Mouse (Mus musculus) frontal cortex, postnatal 10 days (tissue): ENCODE data around the gene Gfy.
"Not testable (repeated sequence)": the region's sequence is repeated elsewhere in the genome, so short reads cannot be mapped to it uniquely, and the experiment has no call there.

Experiments
- DNase-seq, 2 experiments: peaks; one replicate each; pipeline ENCODE4 v3.0.0; 2022; ENCODE audit warnings: low spot score in 2 of 2, mixed read lengths in 1 of 2

Gene Gfy

GRCm38 (mm10) chr7:45193871-45194785 is 14.8 kb upstream of the Gfy start:
- DNase-seq, result no peak

DNA sequence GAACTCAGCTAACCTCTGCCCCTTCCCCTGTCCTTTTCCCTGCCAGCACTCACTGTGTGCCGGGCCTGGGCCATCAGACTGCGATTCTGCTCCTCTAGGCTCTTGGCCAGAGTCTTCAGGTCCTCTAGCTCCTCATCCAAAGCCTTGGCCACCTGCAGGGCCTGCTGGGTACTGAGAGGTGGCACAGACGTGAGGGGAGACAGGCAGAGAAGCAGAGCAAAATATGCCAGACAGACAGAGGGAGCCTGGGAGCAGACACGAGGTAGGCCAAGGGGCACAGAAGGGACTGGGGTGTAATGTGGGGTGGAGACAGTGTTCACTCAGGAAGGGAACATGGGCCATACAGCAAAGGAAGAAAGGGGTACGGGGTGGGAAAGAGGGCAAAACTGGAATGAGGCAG is 14.0 kb upstream of the Gfy start:
- DNase-seq, result no peak

DNA sequence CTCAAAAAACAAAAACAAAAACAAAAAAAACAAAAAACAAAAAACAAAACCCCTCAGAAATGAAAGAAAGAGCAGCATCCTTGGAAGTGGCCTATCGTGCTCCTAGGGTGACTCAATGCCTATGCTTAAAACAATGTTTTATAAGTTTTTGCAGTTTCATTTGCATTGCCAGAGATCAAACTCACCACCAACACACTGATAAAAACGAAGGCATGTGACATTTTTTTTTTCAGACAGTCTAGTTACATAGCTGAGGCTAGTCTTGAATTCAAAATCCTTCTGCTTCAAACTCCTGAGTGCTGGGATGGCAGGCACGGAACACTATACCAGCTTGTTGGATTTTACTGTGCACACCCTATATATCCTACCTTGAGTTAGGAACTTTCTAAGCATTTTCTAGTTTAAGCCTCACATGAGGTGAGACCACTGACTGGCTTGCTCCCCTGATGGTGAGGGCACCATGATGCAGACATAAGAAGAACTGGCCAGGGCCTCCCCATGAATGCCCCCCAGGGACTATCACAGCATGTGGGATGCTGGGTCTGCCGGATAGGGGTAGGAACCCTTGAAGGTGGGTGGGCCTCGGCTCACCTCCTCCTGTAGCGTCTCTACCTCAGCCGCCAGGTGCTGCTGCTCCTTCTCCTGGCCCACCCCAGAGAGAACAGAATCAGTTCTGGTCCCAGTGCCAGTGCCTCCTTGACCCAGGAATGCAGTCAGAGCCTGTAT is 13.4 kb upstream of the Gfy start:
- DNase-seq, result no peak

DNA sequence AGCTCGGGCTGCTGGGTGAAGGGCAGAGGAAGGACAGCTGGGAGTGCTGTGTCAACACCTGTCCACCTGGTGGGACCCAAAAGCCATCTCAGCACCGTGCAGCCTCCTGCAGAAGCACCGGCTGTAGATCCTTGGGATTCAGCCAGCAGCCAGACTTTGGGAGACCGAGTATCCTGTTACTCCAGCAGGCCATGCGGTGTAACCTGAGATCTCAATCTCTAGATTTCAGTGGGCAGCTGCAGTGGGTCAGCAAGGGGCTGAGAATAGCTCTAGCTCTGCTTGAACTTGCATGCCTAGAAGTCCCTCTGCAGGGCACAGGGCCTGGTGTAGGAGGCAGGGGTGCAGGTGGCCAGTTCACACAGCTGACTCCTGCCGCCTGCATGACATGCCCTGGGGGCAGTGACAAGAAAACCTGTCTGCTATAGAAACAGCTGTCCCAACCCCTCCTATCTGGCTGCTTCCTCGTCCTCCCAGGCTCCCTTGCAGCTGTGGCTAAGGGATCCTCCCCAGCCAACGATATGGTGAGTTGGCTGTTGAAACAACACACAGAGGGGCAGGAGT is 12.5 kb upstream of the Gfy start:
- no peak for DNase-seq

GRCm38 (mm10) chr7:45191161-45191560 is 11.8 kb upstream of the Gfy start:
- DNase-seq, result no peak

DNA sequence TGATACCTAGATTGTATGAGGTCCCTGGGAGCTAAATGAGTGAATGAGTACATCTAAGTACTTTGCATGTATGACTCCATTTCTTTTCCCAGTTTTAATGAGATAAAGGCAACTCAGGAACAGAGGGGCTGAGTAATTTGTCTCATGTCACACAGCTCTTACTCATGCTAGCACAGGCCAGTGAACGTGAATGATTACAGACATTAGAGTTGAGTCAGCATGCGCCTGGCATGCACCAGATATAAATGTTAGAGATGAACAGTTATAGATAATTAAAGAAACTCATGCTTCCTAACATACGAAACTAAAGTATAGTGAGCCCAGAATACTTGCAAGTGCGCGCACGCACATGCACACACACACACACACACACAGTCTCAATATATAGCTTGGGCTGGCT is 10.8 kb upstream of the Gfy start:
- no peak for DNase-seq

DNA sequence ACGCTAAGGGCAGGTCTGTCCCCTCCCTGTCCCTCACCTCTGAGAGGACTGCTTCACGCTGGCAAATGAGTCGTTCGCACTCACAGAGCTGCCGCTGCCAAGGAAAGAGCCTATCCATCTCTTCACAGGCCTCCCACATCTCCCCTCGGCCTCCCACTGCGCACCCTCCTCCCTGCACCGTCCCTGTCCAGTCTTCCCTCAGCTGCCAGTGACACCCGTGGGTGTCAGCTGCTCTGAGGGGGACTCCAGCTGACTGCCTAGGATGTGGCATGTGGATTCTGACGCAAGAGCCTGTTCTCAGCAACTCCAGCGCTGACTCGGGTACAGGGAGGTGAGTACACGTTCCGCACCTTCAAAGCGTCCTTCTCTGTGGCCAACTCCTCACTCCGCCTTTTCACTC is 10.2 kb upstream of the Gfy start:
- DNase-seq, result no peak

GRCm38 (mm10) chr7:45185921-45186320 is 6.6 kb upstream of the Gfy start:
- no peak for DNase-seq

DNA sequence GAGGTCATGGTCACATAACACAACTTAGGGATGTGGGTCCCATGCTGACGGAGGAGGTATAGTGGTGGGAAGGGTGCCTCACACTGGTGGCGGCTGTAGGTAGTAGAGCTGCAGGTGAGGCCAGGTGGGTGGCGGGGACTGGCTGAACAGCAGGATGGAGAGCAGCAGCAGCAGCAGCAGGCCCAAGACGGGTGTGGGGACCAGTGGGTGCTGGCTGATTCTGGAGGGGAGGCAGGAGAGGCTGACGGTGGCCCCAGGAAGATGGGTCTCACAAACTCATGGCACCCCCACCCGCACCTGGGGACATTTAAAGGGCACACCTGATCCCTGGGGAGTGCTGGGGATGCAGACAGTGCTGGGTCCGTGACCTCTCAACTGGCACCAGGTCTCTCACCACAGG is 4.3 kb upstream of the Gfy start:
- no peak for DNase-seq

GRCm38 (mm10) chr7:45182606-45183005 is 3.2 kb upstream of the Gfy start:
- DNase-seq, result no peak

- peak in 1 of 2 experiments; percentile 81 for DNase-seq
Measured at GRCm38 (mm10) chr7:45182199-45182601, 2.8 kb upstream of the Gfy start.

DNA sequence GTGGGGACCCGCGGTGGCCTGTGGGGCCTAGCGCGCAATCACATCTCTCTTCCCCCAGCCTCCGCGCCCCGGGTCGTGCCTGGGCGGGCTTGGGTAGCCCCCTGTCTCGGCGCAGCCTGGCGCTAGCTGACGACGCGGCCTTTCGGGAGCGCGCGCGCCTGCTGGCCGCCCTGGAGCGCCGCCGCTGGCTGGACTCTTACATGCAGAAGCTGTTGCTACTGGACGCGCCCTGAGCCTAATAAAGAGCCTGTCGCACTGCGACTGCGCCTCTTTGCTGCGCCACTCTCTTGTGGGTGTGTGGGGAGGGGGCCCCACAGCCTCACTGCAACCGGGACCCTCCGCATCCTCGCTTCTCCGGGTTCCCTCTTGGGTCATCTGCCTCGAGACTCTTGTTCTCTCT is 2.2 kb upstream of the Gfy start:
- DNase-seq, result no peak

DNA sequence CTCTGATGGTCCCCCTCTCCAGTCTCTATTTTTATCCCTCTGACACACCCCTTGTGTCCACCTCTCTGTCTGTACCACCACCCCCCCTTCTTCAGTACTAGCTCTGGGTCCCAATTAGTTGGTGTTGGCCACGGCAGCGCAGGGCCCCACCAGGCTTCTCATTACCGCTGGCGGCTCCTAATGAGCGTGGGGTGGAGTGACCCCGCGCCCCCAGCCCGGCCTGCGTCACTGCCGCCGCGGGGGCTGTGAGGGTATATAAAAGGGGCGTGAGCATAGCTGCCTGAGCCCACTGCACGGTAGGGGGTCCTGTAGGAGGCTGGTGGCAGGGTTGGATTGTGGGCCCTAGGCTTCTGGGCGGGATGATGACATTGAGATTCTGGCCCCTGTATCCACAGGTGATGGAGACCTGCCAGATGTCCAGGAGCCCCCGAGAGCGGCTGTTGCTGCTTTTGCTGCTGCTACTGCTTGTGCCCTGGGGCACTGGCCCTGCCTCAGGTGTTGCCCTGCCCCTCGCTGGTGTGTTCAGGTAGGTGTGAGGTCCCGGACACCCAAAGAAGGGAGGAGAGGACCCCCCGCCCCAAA is 1.6 kb upstream of the Gfy start, which contains the start of gene Pth2:
Pth2 (plus strand) TSS at position 100 of the 582 bp plus-strand sequence.
- no peak for DNase-seq

DNA sequence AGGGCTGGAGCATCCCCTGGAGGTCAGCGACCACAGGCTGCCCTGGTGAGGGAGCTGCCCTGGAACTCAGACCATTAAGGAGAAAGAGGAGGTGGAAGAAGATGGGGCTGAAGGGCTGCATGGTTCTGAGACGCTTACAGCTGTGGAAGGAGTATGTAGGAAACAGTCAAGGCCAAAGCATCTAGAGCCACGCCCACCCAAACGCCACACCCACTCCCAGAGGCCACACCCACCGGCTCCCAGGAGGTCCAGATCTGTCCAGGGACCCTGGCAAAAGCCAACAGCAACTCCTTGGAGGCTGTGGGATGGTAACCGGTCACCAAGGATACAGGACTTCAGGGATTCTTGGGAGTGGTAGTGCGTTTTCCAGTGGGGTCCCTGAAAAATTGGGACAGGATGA is 819 bp downstream of the Gfy start:
- no peak for DNase-seq

DNA sequence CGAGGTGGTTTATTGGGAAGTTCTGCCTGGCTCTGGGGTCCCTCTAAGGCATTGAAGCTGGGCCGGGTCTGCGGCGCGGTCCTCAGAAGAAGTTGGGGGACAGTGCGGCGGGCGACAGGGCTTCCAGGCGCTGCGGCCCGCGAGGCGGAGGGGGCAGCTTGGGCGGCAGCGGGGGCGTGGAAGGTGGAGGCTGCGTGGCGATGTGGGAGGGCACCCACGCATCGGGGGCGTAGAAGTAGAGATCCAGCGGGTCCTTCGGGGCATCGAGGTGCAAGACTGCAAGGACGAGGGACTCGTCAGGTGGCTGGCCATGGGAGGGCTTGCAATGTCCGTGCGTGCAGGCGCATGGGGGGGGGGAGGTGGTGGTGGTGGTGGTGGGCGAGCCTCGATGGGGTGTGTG is 3.0 kb downstream of the Gfy start:
- no peak for DNase-seq

GRCm38 (mm10) chr7:45175929-45176328 is 3.4 kb downstream of the Gfy start:
- no peak for DNase-seq

DNA sequence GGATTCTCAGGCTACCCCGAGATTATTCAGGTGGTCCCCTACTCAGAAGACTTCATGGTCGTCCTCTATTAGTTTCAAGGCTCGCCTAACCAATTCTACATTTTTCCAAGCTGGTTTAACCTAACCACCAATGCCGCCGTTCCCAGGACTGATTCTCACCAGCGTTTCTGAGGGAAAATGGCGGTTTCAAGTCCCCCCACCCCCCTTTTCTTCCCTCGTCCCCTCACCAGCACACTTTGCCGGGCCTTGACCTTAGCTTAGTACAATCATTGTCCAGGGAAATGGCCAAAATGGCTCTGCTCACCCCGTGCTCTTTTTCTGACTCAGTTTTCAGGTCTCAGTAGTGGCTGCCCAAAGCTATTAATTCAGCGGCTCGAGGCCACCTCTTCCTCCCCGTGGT is 4.0 kb downstream of the Gfy start:
- DNase-seq, result no peak

DNA sequence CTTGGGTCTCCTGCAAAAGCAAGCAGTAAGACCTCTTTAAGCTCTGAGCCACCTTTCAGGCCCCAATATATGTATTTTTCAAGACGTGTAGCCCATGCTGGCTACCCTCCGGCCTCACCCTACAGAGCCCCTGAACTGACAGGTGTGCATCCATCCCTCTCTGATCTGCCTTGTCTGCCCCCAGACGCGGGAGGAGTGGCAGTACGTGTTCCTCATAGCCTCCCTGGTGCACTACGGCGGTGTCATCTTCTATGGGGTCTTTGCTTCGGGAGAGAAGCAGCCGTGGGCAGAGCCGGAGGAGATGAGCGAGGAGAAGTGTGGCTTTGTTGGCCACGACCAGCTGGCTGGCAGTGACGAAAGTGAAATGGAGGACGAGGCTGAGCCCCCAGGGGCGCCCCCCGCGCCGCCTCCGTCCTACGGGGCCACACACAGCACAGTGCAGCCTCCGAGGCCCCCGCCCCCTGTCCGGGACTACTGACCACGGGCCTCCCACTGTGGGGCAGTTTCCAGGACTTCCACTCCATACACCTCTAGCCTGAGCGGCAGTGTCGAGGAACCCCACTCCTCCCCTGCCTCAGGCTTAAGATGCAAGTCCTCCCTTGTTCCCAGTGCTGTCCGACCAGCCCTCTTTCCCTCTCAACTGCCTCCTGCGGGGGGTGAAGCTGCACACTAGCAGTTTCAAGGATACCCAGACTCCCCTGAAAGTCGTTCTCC is 4.6 kb downstream of the Gfy start:
- DNase-seq, result no peak

GRCm38 (mm10) chr7:45173772-45174171 is 5.6 kb downstream of the Gfy start:
- DNase-seq, result not testable (repeated sequence)

GRCm38 (mm10) chr7:45172974-45173373 is 6.4 kb downstream of the Gfy start:
- no peak for DNase-seq

GRCm38 (mm10) chr7:45169495-45169894 is 9.9 kb downstream of the Gfy start:
- no peak for DNase-seq

GRCm38 (mm10) chr7:45168656-45169055 is 10.7 kb downstream of the Gfy start:
- DNase-seq, result no peak
